Mouse (Mus musculus) stomach, embryonic 14.5 days (tissue): ENCODE measurements around the gene Zfp628. TPM values are rescaled to one million over a fixed set of nuclear protein-coding genes. Genes with fewer than 3 reads are reported as not detected.

Source experiments
- ATAC-seq: fragments of 200-750 bp; cut with Nextera tagmentation; 2 replicates; pipeline ENCODE4 v1.8.0; 2017; ENCODE audit warnings: low read depth, moderate TSS enrichment; ENCODE audit not compliant: insufficient number of reproducible peaks, insufficient read depth, low FRiP score
- H3K27ac ChIP-seq: fragments of 300-500 bp; sonication (generic); 2 replicates; pipeline ENCODE4 v1.5.1; 2014; ENCODE audit warnings: mild to moderate bottlenecking, low read length, moderate library complexity, mixed read lengths
- H3K27me3 ChIP-seq: fragments of 300-500 bp; sonication (generic); 2 replicates; pipeline ENCODE4 v1.6.1; 2014; ENCODE audit warnings: low read length, control low read depth, mixed read lengths; ENCODE audit not compliant: control insufficient read depth, insufficient read depth
- H3K36me3 ChIP-seq: fragments of 300-500 bp; sonication (generic); 2 replicates; pipeline ENCODE4 v1.6.1; 2014; ENCODE audit warnings: mild to moderate bottlenecking, control low read depth, low read length, moderate library complexity, mixed read lengths; ENCODE audit not compliant: control insufficient read depth, insufficient read depth
- H3K4me1 ChIP-seq: fragments of 300-500 bp; sonication (generic); 2 replicates; pipeline ENCODE4 v1.6.1; 2014; ENCODE audit warnings: low read length, control low read depth, mixed read lengths; ENCODE audit not compliant: control insufficient read depth, insufficient read depth
- H3K4me2 ChIP-seq: fragments of 300-500 bp; sonication (generic); replicated peaks from 2 replicates; pipeline ENCODE4 v1.6.1; 2014; ENCODE audit warnings: low read depth, low read length, control low read depth
- H3K4me3 ChIP-seq: fragments of 300-500 bp; sonication (generic); 2 replicates; pipeline ENCODE4 v1.5.1; 2014; ENCODE audit warnings: low read depth, low read length, control low read depth
- H3K9ac ChIP-seq: fragments of 300-500 bp; sonication (generic); replicated peaks from 2 replicates; pipeline ENCODE4 v1.6.1; 2014; ENCODE audit warnings: low read depth, mild to moderate bottlenecking, control low read depth, low read length, moderate library complexity, mixed read lengths
- H3K9me3 ChIP-seq: fragments of 300-500 bp; sonication (generic); 2 replicates; pipeline ENCODE4 v1.6.1; 2016; ENCODE audit warnings: low read depth, low read length, control low read depth; ENCODE audit not compliant: control insufficient read depth
- WGBS: fragments of 180-500 bp; shearing (Covaris S2); extraction: QIAGEN DNeasy Blood & Tissue Kit; methylation state at CpG from one replicate; pipeline ENCODE4 v1.1.7; 2014; 5-methylcytosine and 5-hydroxymethylcytosine counted together
- polyA plus RNA-seq: library from polyadenylated mRNA; unstranded; fragments of >200 nt; fragmentation: Nextera tagmentation; extraction: Ambion mirVana; gene quantifications from 2 replicates; pipeline ENCODE4 v1.2.1, GENCODE M21; 2014

The Zfp628 gene
- polyA plus RNA-seq, 1 experiment from 2014 or later: 4.5 TPM

DNA sequence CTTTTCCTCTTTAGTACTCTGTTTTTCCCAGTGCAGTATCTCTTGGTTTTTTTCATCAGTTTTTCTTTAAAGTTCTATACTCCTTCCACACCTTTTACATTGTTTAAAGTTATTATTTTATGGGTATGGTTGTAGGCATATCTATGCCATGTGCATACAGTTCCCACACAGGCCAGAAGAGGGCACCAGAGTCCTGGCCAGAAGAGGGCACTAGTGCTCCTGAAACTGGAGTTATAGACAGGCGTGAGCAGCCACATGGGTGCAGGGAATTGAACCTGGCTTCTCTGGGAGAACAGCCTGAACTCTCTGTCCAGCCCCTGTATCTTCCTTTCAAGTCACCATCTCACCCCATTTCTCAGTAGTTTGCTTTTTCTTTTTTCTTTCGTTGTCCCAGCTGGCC lies 23.4 kb downstream of the Zfp628 start:
- Histone ChIP-seq H3K4me1 (no peaks in the 10 kb centered on the region), H3K9ac (no peak overlapping the region), H3K36me3 (no peaks in the 10 kb centered on the region), H3K4me2 (no peak overlapping the region), H3K27me3 (no peaks in the 10 kb centered on the region), H3K9me3 (peaks cover 2% of the 10 kb centered on the region; the same call in 1 of the 2 replicates), H3K4me3 (no peak overlapping the region), H3K27ac (no peak overlapping the region)
- ATAC-seq: no peak
- WGBS: 45% methylated on average over 2 of the region's 2 CpGs

DNA sequence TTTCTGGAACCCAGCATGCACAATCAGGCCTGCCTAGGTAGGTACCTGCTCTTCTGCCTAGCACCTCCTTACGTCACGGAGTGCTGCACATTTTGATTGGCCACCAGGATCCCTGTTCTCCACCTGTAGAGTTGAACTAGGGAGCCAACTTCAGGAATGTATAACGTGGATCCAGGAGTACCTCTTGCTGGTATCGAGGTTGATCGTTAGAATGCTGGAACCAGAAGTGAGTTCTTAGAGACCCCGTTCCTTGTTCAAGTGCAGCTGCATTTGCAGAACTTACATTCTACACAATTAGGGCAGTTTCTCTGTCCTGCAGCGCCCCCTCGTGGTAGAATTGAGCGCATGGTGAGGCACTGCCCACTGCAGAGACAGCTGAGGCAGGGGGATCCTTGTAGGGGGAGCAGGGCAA lies 25.1 kb downstream of the Zfp628 start:
- H3K9ac ChIP-seq: no peak overlapping the region
- H3K4me3 ChIP-seq: no peak overlapping the region
- no peaks in the 10 kb centered on the region for H3K4me1 ChIP-seq
- 18% methylated on average over 9 of the region's 9 CpGs for WGBS
- no peaks in the 10 kb centered on the region for H3K36me3 ChIP-seq
- ATAC-seq: peak; percentile 64; the same call in 1 of the 2 replicates
- no peak overlapping the region for H3K27ac ChIP-seq
- no peaks in the 10 kb centered on the region for H3K9me3 ChIP-seq
- H3K27me3 ChIP-seq: no peaks in the 10 kb centered on the region
- no peak overlapping the region for H3K4me2 ChIP-seq

DNA sequence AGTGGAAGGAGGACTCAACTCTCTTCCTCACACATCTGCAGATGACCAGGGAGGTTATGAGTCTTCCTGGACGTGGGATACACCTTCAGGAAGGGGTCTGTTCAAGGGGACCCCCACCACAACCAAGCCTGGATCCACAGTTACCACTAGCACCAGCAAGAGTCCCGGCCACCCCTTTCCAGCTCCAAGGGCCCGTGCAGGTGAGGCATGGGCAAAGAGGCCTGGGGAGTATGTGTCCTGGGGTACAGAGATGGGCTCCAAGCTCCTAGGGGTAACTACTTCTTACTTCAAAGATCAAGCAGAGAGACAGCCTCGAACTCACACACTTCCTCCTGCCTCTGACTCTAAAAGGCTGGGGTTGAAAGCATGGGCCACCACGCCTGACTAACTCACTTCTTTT lies 27.7 kb downstream of the Zfp628 start:
- Histone ChIP-seq H3K36me3 (no peaks in the 10 kb centered on the region), H3K27ac (no peak overlapping the region), H3K9me3 (no peaks in the 10 kb centered on the region), H3K27me3 (no peaks in the 10 kb centered on the region), H3K4me2 (no peak overlapping the region), H3K4me1 (no peaks in the 10 kb centered on the region), H3K9ac (no peak overlapping the region), H3K4me3 (no peak overlapping the region)
- ATAC-seq: no peak
- WGBS: 48% methylated on average over 5 of the region's 5 CpGs

DNA sequence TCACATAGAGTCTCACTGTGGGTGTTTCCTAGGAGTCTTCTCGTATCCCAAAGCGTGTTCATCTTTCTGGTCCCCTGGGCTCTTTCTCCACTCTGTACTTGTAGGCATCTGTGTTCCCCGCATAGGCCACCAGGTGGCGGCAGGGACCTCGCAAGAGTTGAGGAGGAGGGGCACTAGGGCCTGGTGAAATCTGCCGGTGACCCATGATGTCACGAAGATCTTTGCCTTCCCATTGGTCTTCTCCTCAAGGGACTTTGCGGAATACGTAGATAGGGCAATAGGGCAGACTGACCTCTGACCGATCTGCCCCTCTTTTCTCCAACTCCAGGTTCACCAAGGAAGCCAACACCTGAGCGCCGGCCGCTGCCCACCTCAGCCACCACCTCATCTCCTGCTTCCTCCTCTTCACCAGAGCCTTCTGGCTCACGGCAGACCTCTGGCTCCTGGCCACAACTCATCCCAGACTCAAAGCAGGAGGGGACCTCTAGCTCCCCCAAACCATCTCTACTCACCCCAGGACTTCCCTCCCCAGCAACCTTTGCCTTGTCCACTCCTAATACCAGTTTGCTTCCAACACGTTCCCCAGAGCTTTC lies 28.3 kb downstream of the Zfp628 start:
- no peaks in the 10 kb centered on the region for H3K4me1 ChIP-seq
- 16% methylated on average over 15 of the region's 15 CpGs for WGBS
- no peak overlapping the region for H3K4me3 ChIP-seq
- H3K27ac ChIP-seq: no peak overlapping the region
- no peak overlapping the region for H3K9ac ChIP-seq
- no peaks in the 10 kb centered on the region for H3K36me3 ChIP-seq
- peak; percentile 85 for ATAC-seq
- no peaks in the 10 kb centered on the region for H3K27me3 ChIP-seq
- H3K9me3 ChIP-seq: no peaks in the 10 kb centered on the region
- peak overlapping the region; percentile 30; the same call in 1 of the 2 replicates for H3K4me2 ChIP-seq

DNA sequence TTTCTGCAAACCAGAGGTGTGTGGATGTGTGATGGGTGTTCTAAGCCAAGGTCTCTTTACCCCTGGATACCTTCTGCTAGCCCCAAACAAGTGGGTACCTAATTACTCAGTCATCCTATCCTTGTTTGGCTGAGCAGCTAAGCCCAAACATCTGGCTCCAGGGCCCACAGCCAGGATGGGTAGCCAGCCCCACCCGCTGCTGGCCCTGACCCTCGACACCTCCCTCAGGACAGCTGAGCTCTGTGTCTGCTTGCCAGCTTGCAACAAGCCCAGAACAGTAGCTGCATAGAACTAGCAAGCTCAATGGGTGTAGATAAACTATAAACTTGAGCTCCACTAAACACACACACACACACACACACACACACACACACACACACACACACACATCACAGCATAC lies 32.8 kb downstream of the Zfp628 start:
- H3K4me3 ChIP-seq: no peak overlapping the region
- no peaks in the 10 kb centered on the region for H3K27me3 ChIP-seq
- H3K27ac ChIP-seq: no peak overlapping the region
- no peak overlapping the region for H3K4me2 ChIP-seq
- no peak for ATAC-seq
- no peaks in the 10 kb centered on the region for H3K4me1 ChIP-seq
- no peaks in the 10 kb centered on the region for H3K36me3 ChIP-seq
- H3K9ac ChIP-seq: no peak overlapping the region
- no peaks in the 10 kb centered on the region for H3K9me3 ChIP-seq
- WGBS: 41% methylated on average over 2 of the region's 2 CpGs

DNA sequence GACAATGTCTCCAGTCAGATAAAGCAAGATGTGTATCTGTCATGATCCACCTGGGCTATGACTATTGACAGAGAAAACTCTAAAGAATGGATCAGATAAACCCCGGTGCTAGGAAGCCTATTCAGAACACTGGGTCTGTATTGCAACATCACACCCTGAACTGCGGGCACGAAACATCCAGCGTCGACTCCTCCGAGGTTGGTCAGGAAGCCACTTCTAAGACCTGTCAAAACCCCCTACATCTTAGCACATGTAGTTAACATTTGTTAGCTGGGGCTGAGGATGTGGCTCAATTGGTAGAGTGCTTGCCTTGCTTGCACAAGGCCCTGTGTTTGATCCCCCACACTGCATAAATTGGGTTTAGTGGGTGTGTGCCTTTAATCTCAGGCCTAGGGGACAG lies 33.4 kb downstream of the Zfp628 start:
- Histone ChIP-seq H3K27me3 (no peaks in the 10 kb centered on the region), H3K4me3 (no peak overlapping the region), H3K4me2 (no peak overlapping the region), H3K27ac (no peak overlapping the region), H3K9ac (no peak overlapping the region), H3K36me3 (no peaks in the 10 kb centered on the region), H3K4me1 (no peaks in the 10 kb centered on the region), H3K9me3 (no peaks in the 10 kb centered on the region)
- ATAC-seq: no peak
- 39% methylated on average over 6 of the region's 6 CpGs for WGBS

DNA sequence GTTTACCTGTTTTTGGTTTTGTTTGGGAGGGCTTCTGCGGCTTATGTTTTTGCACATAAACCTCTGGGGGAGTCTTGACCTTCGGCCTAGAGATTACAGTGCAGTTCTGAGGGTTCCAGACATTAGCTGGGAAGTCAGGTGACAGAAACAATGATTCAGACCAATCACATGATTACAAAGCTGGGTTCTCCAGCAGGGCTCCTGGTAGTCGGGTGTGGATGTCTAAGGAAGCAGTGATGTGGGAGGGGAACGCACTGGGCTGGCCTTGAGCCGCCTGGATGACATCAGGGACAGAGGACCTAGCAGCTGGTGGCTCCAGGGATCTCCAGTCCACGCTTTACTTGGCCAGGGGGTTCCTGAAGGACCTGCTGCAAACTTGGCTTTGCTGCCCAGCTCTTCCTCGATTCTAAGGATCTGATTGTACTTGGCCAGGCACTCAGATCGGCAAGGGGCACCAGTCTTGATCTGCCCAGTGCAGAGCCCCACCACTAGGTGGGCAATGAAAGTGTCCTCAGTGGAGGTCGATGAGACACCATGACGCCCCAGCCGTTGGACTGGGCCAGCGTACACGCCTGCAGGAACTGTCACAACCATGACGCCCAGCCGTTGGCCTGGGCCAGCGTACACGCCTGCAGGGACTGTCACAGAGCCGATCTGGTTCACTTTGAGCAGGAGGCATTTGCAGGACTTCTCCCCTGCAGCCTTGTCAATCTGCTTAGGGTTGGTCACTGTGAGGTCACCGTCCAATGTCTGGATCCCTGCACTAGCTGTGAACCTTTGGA lies 35.7 kb downstream of the Zfp628 start:
- Histone ChIP-seq H3K27ac (no peak overlapping the region), H3K4me3 (no peak overlapping the region), H3K27me3 (no peaks in the 10 kb centered on the region), H3K4me2 (no peak overlapping the region), H3K4me1 (no peaks in the 10 kb centered on the region), H3K9ac (no peak overlapping the region), H3K36me3 (no peaks in the 10 kb centered on the region), H3K9me3 (no peaks in the 10 kb centered on the region)
- ATAC-seq: no peak
- 81% methylated on average over 19 of the region's 19 CpGs for WGBS

DNA sequence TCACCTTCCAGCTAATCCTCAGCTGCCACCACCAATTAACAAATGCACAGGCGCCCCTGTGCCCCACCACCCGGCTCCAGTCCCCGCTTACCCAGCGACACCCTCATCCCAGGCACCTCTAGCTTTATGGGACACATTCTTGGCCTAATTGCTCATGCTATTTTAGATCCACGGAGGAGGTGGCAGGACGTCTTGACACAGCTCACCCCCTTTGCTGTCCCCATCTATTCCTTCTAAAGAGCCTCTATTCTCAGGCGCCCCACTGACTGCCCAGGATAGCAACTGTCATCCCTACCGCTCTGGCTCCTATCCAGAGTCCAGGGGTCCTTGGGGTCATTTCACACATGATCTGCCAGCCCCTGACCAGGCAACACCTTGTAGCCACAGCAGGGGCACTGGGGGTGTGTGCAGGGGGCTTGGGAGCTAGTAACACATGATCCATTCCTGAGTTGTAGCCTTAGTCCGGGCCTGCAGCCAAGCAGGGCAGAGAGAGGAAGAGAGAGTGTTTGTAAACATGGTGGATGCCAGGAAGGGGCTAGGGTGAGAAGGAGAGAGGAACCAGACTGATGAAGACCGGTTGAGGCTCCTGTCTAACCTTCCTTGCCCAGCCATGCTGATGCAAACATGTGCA lies 38.9 kb downstream of the Zfp628 start:
- no peaks in the 10 kb centered on the region for H3K4me1 ChIP-seq
- ATAC-seq: no peak
- 16% methylated on average over 10 of the region's 10 CpGs for WGBS
- no peak overlapping the region for H3K27ac ChIP-seq
- no peaks in the 10 kb centered on the region for H3K9me3 ChIP-seq
- no peak overlapping the region for H3K9ac ChIP-seq
- H3K4me3 ChIP-seq: no peak overlapping the region
- no peaks in the 10 kb centered on the region for H3K27me3 ChIP-seq
- H3K36me3 ChIP-seq: no peaks in the 10 kb centered on the region
- H3K4me2 ChIP-seq: no peak overlapping the region
